Mouse (Mus musculus) embryonic facial prominence, embryonic 14.5 days (tissue): ENCODE data around the gene Elf1. TPM values are rescaled to one million over a fixed set of nuclear protein-coding genes. Genes with fewer than 3 reads are reported as not detected.
"Not testable (repeated sequence)": the region's sequence is repeated elsewhere in the genome, so short reads cannot be mapped to it uniquely, and the experiment has no call there.

Experiments
- ATAC-seq: fragments of 200-750 bp; cut with Nextera tagmentation; 2 replicates; pipeline ENCODE4 v1.8.0; 2017; ENCODE audit warnings: low read depth, moderate number of reproducible peaks, moderate TSS enrichment
- DNase-seq: peaks from one replicate; pipeline ENCODE4 v3.0.0-alpha.2; 2015; ENCODE audit warnings: low spot score
- H3K27ac ChIP-seq: fragments of 300-500 bp; sonication (generic); replicated peaks from 2 replicates; pipeline ENCODE4 v1.5.1; 2014; ENCODE audit warnings: low read depth, mild to moderate bottlenecking, low read length, moderate library complexity
- H3K27me3 ChIP-seq: fragments of 300-500 bp; sonication (generic); replicated peaks from 2 replicates; pipeline ENCODE4 v1.6.1; 2014; ENCODE audit warnings: low read length; ENCODE audit not compliant: control insufficient read depth, insufficient read depth
- H3K36me3 ChIP-seq: fragments of 300-500 bp; sonication (generic); 2 replicates; pipeline ENCODE4 v1.6.1; 2014; ENCODE audit warnings: low read length, mixed read lengths; ENCODE audit not compliant: control insufficient read depth, insufficient read depth
- H3K4me1 ChIP-seq: fragments of 300-500 bp; sonication (generic); 2 replicates; pipeline ENCODE4 v1.6.1; 2014; ENCODE audit warnings: antibody characterized with exemption, low read length; ENCODE audit not compliant: control insufficient read depth, insufficient read depth
- H3K4me2 ChIP-seq: fragments of 300-500 bp; sonication (generic); 2 replicates; pipeline ENCODE4 v1.6.1; 2014; ENCODE audit warnings: low read depth, mild to moderate bottlenecking, low read length, moderate library complexity, mixed read lengths
- H3K4me3 ChIP-seq: fragments of 300-500 bp; sonication (generic); 2 replicates; pipeline ENCODE4 v1.5.1; 2014; ENCODE audit warnings: low read depth, mild to moderate bottlenecking, low read length
- H3K9ac ChIP-seq: fragments of 300-500 bp; sonication (generic); 2 replicates; pipeline ENCODE4 v1.6.1; 2014; ENCODE audit warnings: low read depth, mild to moderate bottlenecking, low read length, moderate library complexity, mixed read lengths
- H3K9me3 ChIP-seq: fragments of 300-500 bp; sonication (generic); 2 replicates; pipeline ENCODE4 v1.6.1; 2016; ENCODE audit warnings: low read length; ENCODE audit not compliant: control insufficient read depth
- WGBS: fragments of 180-500 bp; shearing (Covaris S2); extraction: QIAGEN DNeasy Blood & Tissue Kit; methylation state at CpG from one replicate; pipeline ENCODE4 v1.1.7; 2014; 5-methylcytosine and 5-hydroxymethylcytosine counted together
- polyA plus RNA-seq: library from polyadenylated mRNA; unstranded; fragments of >200 nt; fragmentation: Nextera tagmentation; extraction: Ambion mirVana; gene quantifications from 2 replicates; pipeline ENCODE4 v1.2.1, GENCODE M21; 2014

Gene Elf1
- polyA plus RNA-seq, 1 experiment from 2014 or later: 12.7 TPM

DNA sequence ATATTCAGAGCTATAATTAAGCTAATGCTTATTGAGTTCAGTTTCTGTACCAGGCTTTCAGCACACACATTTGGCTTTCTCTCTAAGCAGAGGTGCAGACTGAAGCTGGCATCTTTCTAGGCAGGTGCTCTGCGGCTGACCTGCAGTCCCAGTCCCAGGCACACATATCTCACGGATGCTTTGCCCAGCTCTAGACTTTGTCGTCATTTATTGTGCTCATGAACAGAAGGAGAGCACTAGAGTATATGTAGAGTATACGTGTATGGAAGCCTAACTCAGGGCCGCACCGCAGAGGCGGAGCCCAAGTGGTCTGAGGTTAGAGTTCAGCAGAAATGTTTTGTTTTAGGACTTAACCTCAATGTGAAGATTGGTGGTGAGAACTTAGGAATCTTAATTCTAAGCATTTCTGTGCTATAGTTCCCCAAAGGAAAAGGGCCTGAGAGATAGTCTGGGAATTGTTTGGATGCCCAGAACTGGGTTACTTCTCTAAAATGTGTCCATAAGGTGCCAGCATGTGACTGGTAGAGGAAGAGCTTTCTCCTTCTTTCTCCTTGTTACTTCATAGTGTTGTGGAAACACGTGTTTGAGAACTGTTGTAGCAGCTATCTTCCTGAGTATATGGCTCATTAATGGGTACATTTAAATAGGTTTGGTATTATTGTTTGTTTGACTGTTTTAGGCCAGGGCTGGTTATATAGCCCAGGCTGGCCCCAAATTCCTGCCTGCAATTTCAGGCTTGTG lies 51.2 kb downstream of the Elf1 start:
- ATAC-seq (no peak; the same call in 1 of the 2 replicates), DNase-seq (no peak)
- no peak overlapping the region for H3K4me3 ChIP-seq
- no peak overlapping the region for H3K9ac ChIP-seq
- H3K9me3 ChIP-seq: no peaks in the 10 kb centered on the region
- H3K36me3 ChIP-seq: no peaks in the 10 kb centered on the region
- no peak overlapping the region for H3K27ac ChIP-seq
- H3K4me1 ChIP-seq: no peaks in the 10 kb centered on the region
- 88% methylated on average over 8 of the region's 8 CpGs for WGBS
- no peaks in the 10 kb centered on the region for H3K27me3 ChIP-seq
- H3K4me2 ChIP-seq: no peak overlapping the region

DNA sequence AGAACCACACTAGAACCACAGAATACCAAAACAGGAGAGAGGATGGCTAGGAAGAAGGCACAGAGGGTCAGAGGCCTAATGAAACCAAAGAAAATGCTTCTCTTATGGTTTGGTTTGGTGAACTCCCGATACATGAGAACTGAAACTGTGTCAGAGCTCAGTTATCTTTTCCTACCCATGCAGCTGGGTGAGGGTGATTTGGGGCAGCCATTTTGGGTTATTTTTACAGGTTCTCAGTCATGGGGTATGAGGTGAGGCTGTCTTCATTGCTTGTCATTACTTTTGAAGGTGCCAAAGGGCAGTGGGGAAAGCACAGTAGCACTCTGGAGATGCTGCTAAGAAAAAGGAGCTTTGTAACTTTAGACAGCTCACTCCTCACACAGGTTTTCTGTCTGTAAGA lies 52.4 kb downstream of the Elf1 start:
- Histone ChIP-seq H3K27ac (no peak overlapping the region), H3K4me2 (no peak overlapping the region), H3K4me1 (no peaks in the 10 kb centered on the region), H3K9me3 (no peaks in the 10 kb centered on the region), H3K4me3 (no peak overlapping the region), H3K9ac (no peak overlapping the region), H3K36me3 (no peaks in the 10 kb centered on the region), H3K27me3 (no peaks in the 10 kb centered on the region)
- 85% methylated on average over 1 of the region's 1 CpGs for WGBS
- no peak; the same call in 1 of the 2 replicates for ATAC-seq
- no peak for DNase-seq

DNA sequence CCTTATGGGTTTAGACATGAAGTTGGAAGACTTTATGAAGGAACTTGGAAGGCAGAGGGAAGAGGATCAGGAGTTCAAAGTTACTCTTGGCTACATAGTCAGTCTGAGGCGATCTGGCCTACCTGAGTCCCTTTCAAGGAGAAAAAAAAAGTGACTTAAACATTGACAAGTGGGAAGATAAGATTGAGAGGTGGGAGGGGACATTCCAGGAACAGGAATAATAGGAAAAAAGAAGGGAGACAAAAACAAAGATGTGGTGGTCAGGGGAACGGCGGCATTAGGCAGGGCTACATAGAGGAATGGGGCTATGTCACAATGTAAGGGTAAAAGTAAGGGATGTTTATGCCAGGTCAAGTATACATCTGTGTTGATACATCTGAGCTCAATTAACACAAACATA lies 53.2 kb downstream of the Elf1 start:
- ATAC-seq: no peak
- Histone ChIP-seq H3K36me3 (no peaks in the 10 kb centered on the region), H3K27me3 (no peaks in the 10 kb centered on the region), H3K4me3 (no peak overlapping the region), H3K9me3 (no peaks in the 10 kb centered on the region), H3K4me2 (no peak overlapping the region), H3K27ac (no peak overlapping the region), H3K9ac (no peak overlapping the region), H3K4me1 (no peaks in the 10 kb centered on the region)
- DNase-seq: no peak
- 85% methylated on average over 3 of the region's 3 CpGs for WGBS

DNA sequence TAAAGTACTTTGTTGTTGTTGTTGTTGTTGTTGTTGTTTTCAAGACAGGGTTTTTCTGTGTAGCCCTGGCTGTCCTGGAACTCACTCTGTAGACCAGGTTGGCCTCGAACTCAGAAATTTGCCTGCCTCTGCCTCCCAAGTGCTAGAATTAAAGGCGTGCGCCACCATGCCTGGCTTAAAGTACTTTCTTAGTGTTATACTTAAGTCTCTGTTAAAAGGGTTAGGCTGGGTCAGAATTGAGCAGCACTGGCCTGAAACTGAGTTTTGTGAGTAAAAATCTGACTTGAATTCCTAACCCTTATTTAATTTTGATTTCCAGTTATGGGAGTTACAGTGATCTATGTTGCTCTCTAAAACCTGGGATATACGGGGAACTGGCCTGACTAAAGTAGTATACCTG lies 53.7 kb downstream of the Elf1 start:
- 87% methylated on average over 4 of the region's 4 CpGs for WGBS
- not testable (repeated sequence) for H3K27ac ChIP-seq, H3K36me3 ChIP-seq, H3K4me1 ChIP-seq, H3K9me3 ChIP-seq, H3K4me3 ChIP-seq, DNase-seq, ATAC-seq, H3K9ac ChIP-seq, H3K4me2 ChIP-seq, H3K27me3 ChIP-seq

DNA sequence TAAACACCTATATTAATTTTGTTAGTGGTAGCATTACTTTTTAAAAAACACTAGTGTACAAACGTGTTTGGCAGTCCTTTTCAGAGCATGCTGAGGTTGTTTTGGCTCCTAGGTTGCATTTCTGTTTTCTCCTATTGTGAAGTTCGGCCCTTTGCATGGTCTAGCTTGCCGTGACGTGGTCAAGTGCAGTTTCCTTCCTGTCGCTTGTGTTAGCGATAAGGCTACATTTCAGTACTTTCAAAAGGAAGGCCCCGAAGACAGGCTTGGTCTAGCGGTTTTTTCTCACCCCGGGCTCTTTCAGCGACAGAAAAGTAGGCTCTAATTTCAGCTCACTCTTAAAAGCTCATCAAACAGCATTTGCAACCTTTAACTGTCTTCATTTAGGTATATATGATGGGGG lies 54.3 kb downstream of the Elf1 start:
- H3K4me3 ChIP-seq: no peak overlapping the region
- no peaks in the 10 kb centered on the region for H3K27me3 ChIP-seq
- no peak overlapping the region for H3K4me2 ChIP-seq
- no peaks in the 10 kb centered on the region for H3K36me3 ChIP-seq
- DNase-seq: no peak
- no peak for ATAC-seq
- 66% methylated on average over 10 of the region's 10 CpGs for WGBS
- no peak overlapping the region for H3K9ac ChIP-seq
- H3K9me3 ChIP-seq: no peaks in the 10 kb centered on the region
- no peak overlapping the region for H3K27ac ChIP-seq
- no peaks in the 10 kb centered on the region for H3K4me1 ChIP-seq

DNA sequence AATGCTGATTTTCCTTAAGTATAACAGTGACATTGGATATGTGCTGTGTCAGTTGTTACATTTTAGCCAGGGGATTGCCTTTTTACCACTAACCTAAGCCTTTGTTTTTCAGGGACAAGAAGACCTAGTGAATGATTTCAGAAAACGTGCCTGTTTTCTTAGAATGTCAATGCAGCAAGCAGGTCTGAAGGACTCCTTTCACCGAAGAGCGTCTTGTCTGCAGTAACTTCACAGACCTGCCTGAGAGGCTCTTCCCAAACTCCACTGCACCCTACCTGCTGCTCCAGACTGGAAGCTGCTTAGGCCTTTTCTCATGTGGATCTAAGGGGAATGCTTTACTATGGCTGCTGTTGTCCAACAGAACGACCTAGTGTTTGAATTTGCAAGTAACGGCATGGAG lies 55.0 kb downstream of the Elf1 start:
- Histone ChIP-seq H3K27ac (no peak overlapping the region), H3K4me1 (no peaks in the 10 kb centered on the region), H3K36me3 (no peaks in the 10 kb centered on the region), H3K9ac (no peak overlapping the region), H3K4me2 (no peak overlapping the region), H3K27me3 (no peaks in the 10 kb centered on the region), H3K4me3 (no peak overlapping the region), H3K9me3 (no peaks in the 10 kb centered on the region)
- ATAC-seq: no peak
- 72% methylated on average over 5 of the region's 5 CpGs for WGBS
- no peak for DNase-seq

DNA sequence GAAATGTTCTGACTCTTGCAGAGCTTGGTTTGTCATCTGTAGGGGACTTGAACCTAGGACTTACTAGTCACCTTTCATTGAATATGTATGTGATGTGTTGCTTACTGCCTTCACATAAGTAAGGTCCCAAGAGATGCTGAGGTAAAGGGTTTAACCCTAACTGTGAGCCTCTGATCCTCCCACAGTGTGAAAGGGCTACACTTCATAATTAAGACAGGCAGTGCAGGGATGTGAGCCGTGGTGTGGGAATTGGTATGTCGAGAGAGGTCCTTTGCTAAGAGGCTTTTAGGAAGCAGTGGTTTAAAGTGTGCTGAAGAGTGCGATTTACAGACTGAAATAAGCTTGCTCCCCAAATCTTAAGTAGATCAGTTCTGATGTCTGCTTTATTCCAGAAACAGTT lies 55.8 kb downstream of the Elf1 start:
- no peak for DNase-seq
- Histone ChIP-seq H3K9me3 (no peaks in the 10 kb centered on the region), H3K27ac (no peak overlapping the region), H3K27me3 (no peaks in the 10 kb centered on the region), H3K4me1 (no peaks in the 10 kb centered on the region), H3K36me3 (no peaks in the 10 kb centered on the region), H3K9ac (no peak overlapping the region), H3K4me2 (no peak overlapping the region), H3K4me3 (no peak overlapping the region)
- 64% methylated on average over 3 of the region's 3 CpGs for WGBS
- ATAC-seq: no peak

DNA sequence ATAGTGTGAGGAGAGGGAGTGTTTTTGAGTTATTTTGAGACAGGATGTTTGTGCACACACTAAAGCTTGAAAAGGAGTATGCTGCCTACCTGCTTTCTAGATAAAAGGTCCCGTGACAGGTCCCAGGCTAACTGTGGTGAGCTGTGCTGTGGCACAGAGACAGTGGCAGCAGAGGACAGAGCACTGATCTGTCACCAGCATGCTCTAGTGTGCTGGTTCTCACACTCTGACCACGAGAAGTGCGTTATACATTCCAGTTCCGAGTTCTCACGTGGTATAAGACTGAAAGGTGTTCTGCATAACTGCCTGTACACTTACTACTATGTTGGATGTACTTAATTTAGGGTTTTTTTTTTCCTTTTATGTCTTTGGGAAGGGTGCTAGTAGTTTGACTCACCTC lies 56.5 kb downstream of the Elf1 start:
- Histone ChIP-seq H3K9ac (no peak overlapping the region), H3K4me1 (no peaks in the 10 kb centered on the region), H3K4me3 (no peak overlapping the region), H3K27me3 (no peaks in the 10 kb centered on the region), H3K9me3 (no peaks in the 10 kb centered on the region), H3K4me2 (no peak overlapping the region), H3K36me3 (no peaks in the 10 kb centered on the region), H3K27ac (no peak overlapping the region)
- no peak for DNase-seq
- no peak for ATAC-seq
- 87% methylated on average over 5 of the region's 5 CpGs for WGBS

DNA sequence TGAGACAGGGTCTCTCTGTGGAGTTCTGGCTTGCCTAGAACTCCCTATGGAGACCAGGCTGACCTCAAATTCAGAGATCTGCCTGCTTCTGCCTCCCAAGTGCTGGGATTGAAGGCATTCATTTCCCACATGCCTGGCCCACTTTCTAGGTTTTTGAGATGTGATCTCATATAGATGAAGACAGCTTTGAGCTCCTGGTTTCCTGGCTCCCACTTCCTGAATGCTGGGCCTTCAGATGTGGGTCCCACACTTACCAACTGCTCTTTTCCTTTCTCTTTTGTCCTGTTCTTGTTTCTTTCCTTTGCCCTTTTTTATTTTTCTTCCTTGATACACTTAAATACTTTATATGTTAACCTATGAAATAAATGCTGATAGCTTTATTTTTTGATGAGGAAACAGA lies 56.9 kb downstream of the Elf1 start:
- no peaks in the 10 kb centered on the region for H3K9me3 ChIP-seq
- H3K27ac ChIP-seq: no peak overlapping the region
- no peak for DNase-seq
- H3K36me3 ChIP-seq: no peaks in the 10 kb centered on the region
- ATAC-seq: no peak
- H3K4me2 ChIP-seq: no peak overlapping the region
- H3K4me1 ChIP-seq: no peaks in the 10 kb centered on the region
- H3K9ac ChIP-seq: no peak overlapping the region
- no peaks in the 10 kb centered on the region for H3K27me3 ChIP-seq
- H3K4me3 ChIP-seq: no peak overlapping the region
